Mouse (Mus musculus) heart, adult 2 months (tissue): ENCODE measurements around the gene Naa35.

ENCODE experiments used
- CTCF ChIP-seq: fragments of 200-600 bp; IDR thresholded peaks from 2 replicates; pipeline ENCODE4 v1.8.1; 2022; ENCODE audit warnings: antibody characterized with exemption, mild to moderate bottlenecking, moderate library complexity
- EP300 ChIP-seq: fragments of 200-500 bp; IDR thresholded peaks from 2 replicates; pipeline ENCODE4 v1.6.1; 2011; ENCODE audit warnings: low read depth, low read length, control low read depth; ENCODE audit not compliant: insufficient read depth
- POLR2A ChIP-seq: fragments of 200-500 bp; IDR thresholded peaks from 2 replicates; pipeline ENCODE4 v1.6.1; 2011; ENCODE audit warnings: mild to moderate bottlenecking, low read depth, low read length, control low read depth; ENCODE audit not compliant: insufficient read depth

DNA sequence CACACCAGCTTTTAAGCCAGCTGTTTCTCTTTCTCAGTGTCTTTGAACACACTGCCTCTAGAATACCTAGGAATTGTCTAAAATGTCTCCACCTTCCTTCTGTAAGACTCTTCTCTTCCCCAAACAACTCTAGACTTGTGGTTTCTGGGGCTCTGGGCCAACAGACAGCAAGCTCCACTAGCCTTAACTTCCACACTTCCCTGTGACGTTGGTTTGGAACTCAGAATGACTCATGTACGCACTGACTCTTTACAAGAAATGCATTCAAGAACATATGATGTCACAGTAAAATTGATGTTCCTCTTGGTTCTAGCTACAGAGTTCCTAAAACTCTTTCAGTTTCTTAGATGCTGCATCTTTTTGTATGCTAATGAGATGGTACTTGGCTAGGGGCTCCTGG, 22.6 kb upstream of the Naa35 start:
- TF ChIP-seq CTCF (no peak), EP300 (no peak), POLR2A (no peak)
